Mouse (Mus musculus): ENCODE data around the gene Itga6.

Gene Itga6

GRCm38 (mm10) chr2:71734792-71735392, 10.5 kb upstream of the Itga6 start:
- DNase-seq = no peak

DNA sequence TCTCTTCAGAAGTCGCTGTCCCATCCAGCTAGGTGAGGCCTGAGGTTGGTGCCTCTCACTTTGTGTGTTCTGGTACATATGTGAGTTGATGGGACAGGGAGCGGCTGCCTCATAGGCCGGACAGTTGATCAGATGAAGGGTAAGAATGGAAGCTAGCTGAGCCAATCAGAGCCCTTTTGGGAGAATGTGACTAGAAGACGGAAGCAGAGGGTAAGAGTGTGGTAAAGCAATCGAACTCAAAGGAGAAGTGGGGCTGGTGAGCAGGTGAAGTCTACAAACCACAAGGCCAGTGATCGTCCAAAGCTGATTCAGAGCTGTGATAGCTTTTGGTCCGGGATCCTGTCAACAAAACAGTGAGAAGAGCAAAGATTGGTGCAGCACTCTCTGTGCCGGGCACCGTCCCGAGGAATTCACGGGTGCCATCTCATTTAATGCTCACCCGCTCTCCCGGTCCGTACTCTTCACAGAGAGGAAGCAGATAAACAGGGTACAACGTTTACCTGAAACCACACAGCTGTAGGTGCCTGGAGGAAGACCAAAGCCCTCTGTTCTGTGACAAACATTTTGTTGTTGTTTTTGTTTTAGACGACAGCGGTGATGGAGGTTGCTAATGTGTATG, 9.8 kb upstream of the Itga6 start:
- no peak for DNase-seq

DNA sequence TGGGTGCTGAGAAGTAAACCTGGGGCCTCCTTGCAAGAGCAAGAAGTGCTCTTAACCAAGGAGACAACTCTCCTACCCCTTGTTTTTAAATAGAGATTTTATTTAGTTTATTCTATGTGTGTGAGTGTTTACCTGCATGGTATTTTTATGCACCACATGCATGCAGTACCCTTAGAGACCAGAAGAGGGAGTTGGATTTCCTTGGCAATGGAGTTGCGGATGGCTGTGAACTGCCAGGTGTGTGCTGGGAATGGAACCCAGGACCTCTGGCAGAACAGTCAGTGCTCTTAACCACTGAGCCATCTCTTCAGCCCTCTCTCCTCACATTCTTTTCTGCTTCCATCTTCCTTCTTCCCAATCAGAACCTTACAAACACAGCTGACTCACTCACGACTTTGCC, 9.2 kb upstream of the Itga6 start:
- DNase-seq = no peak

DNA sequence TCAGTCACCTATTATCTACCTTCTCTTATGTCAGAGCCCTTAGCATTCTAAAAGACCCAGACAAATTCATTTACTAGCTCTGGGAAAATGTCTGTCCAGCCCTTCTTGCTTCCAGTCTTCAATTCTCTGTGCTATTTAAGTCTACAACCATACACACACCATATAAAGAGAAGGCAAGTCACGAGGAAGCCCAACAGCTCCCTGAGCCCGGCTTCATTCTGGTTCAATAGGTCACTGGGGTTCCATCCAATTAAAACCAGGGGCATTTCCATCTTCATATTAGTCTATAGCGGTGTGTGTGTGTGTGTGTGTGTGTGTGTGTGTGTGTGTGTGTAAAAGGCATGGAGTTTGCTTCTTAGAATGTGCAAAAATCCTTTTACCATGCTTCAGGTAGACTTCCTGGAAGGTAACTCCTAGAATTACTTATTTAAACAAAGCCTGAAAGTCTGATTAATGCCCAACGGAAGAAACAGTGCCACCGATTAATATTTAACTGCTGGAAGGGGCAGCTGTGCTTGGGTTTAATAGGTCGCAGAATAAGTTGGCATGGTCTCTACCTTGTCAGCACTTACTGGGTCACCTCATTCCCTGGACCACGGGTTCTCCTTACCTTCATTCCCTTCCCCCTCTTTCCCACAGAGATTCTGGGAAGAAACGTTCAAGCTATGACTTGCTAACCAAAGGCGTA, 6.1 kb upstream of the Itga6 start:
- DNase-seq = no peak

DNA sequence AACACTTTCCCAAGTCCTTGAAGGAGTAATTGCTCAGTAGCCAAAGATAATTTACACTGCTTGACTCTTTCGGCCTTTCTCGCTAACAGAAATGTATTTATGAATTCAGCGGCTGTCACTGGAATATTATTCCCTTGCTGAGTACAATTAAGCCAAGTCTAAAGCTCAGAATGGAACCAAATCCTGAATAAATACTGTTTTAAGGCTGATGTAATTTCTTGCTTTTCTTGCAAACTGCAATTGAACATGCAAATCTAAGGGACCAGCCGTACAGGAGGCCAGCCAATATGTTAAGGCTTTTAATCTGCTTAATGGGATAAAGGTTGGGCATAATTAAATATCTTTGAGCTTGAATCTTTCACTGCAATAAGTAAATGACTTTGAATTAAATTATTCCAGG, 2.9 kb upstream of the Itga6 start:
- no peak for DNase-seq

DNA sequence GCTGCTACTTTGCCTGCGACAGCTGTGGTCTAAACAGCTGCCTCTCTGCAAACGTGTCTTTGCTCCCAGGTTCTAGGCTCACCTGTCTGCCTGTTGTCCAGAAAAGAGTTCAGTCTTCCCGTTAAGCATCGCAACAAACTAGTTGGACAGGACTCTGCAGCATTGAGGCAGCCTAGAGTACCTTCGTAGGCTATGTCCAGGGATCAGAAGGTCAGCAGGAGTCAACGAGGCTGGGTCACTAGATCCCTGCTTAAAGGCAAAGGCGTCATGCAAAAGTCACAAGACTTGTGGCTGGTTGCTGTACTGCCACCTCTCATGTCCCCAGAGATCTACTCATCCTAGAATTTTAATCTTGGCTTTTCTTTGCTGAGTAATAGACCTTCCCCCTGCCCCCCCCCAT, 2.0 kb upstream of the Itga6 start:
- no peak for DNase-seq

- DNase-seq = no peak
Measured at GRCm38 (mm10) chr2:71744320-71744719, 1.1 kb upstream of the Itga6 start.

DNA sequence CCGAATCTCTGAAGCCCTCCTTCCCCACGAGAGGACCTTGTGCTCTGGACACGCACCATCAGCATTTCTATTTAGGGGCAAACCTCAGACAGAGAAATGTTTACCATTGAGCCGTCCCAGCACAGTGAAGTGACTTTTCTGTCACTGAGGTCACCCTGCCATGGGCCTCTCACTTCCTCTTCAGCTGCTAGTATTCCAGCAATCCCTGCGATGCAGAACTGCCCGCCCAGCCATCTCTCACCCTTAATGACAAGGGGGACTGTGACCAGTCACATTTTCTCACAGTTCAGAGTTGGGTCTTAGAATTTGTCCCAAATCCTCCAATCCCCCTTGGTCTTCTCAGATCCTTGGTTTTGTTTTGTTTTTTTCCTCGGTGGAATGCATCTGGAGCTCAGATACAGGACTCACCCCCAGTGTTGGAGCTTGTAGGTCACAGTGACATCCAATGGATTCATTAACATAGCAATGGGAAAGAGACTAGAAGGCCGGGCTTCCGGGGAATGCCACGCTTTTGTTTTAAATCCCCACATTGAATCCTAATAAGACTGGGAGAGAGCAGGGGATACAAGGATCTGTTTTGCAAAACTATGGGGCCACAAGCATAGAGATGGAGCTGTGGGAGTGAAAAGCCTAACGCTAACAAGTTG, 432 bp upstream of the Itga6 start:
- DNase-seq = no peak

DNA sequence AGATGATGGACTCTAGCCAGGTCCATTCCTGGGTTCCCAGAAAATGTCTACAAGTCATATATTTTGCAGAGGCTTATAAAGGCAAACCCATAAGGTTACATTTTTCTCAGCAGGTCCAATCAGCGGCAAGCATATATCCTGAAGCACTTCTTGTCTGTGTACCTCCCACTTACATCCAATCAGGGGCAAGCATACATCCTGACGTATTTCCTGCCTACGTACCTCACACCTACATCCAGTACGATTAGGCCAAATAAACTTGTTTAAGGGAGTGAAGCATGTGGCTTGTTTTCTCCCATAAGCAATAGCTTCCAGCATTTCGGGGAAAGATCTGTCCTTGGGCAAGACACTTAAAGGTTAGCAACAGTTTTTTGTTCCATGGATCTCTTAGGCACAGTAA, 3.0 kb downstream of the Itga6 start:
- no peak for DNase-seq

DNA sequence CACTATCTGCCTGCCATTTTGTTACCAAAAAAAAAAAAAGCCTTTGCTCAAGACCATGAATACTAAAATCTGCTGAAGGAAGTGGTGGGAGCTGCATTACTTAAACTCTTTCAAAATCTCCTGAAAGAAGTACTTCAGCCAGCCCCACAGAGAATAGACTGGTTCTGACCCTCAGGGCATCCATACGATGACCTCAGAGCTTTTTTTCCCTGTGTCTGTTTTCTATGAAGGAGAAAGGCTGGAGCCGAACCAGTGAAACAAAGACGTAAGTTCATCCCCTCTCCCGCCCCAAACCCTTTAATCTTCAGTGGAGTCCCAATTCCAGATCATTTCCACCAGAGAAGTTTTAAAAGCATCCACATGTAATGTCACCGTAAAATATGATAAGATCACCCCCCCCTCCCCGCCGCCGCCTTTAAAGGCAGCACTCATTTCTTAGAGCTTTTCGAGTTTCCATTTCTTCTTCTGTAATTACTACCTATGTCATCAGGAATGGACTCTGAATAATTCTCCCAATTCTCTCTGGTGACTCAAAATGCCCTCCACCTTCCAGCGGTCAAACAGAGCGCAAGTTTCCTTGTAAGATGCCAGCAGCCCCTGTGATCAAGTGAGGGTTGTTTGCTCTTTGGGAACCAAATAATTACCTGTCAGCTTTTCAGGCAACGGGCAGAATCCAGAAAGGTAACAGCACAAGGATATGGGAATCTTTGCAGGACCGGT, 4.1 kb downstream of the Itga6 start:
- no peak for DNase-seq

GRCm38 (mm10) chr2:71750087-71750453, 4.7 kb downstream of the Itga6 start:
- DNase-seq = no peak

DNA sequence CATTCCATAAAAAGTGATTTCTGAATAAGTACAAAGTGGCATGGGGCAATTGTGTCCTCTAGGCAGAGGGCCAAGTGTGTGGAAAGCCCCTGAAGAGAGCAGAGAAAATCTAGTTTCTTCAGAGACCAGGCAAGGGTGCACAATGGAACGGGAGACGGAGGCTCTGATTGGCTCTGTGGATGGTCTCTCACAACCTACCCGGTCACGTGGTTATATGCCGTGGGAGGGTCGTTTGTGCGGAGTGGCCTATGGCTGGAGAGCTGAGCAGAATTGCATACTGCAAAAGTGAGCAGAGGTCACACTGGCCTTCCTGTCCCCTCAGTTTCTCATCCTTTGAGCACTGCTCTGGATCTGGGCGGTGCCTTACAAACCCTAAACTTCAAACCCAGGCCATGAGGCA, 5.9 kb downstream of the Itga6 start:
- no peak for DNase-seq

DNA sequence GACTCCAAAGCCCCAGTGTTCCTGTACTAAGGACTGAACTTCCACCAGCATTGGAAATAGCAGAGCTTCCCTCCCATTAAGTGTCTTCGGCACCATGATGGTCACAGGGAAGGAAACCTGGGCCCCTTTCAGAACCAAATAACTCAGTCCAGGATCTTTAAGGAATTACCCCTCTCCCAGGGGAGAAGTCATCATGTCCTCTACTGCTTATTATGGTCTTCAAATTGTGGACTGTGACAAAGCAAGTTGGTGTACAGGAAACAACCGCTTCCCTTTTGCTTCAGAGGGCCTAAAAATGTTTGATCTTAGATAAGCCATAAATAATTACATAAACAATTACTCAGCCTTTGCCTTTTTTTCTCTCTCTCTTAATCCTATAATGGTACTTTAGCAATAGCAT, 6.4 kb downstream of the Itga6 start:
- DNase-seq = no peak

- no peak for DNase-seq
Measured at GRCm38 (mm10) chr2:71752383-71752782, 7.0 kb downstream of the Itga6 start.

DNA sequence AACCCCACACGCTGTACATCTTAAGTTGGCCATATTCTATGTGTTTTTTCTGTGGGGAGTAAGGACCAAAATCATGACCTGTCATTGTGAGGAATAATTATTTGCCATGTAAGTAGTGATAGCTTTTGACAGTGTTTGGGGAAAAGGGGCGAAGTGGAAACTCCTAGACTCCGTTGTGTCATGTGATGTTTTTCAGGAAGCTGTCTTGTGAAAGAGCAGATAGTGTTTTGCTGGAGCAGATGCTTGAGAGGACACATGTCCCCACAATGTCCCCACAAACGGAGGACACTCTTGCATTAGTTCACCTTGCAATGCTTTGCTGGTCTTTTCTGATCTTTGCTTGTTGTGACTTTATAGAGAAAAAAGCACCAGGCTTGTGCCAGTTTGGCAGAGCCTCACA, 7.7 kb downstream of the Itga6 start:
- DNase-seq = no peak

- DNase-seq = no peak
Measured at GRCm38 (mm10) chr2:71755748-71756147, 10.3 kb downstream of the Itga6 start.

DNA sequence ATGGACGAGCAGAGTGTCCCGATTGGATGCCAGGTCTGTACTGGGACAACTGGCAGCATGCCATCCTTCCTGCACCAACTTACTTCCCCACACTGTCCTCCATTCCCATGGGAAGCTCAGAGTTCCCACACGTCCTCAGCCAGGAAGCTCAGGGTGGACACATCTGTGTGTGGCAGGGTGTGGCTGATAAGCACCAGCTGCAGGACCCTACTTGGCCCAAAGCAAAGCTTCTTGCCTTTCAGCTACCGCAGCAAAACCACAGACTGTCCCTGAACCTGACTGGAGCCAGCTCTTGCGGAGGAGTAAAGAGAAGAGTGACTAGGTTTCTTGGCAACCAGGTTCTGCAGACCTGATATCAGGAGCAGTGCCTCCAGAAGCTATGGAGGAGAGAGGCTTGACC, 11.7 kb downstream of the Itga6 start:
- no peak for DNase-seq

GRCm38 (mm10) chr2:71758591-71759531, 13.4 kb downstream of the Itga6 start:
- DNase-seq = no peak

- no peak for DNase-seq
Measured at GRCm38 (mm10) chr2:71760091-71760490, 14.7 kb downstream of the Itga6 start.

GRCm38 (mm10) chr2:71761081-71761480, 15.7 kb downstream of the Itga6 start:
- no peak for DNase-seq

DNA sequence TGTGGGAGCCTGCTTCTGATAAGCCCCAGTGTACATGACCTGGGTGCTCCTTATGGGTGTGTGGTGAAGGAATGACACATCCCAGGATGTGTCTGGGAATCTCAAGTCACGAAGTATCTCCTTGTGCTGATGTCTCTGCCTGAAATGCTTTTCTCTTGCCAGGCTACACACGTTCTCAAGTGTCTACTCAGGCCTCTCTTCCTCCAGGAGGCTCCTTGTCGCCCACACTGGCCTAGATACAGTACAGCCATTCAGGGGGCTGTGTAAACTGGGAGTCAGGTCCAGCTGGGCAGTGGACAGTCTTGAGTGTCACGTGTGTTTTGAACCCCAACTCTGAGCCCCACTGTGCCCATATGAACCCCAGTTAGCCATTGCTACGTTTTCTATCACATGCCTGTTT, 19.1 kb downstream of the Itga6 start:
- no peak for DNase-seq
